Mouse (Mus musculus): ENCODE measurements at regions not wholly inside any gene's neighbourhood (a gene's known extent, or its start where the extent isn't known, plus 50 kb on each side); places are given as distances from the start of the nearest gene placed in this dataset.

GRCm38 (mm10) chr14:47835408-47835807 lies 187.2 kb downstream of the Ktn1 start:
- no peak for TF ChIP-seq EP300 (IDR thresholded peaks at IDR 0.05; ENCODE audit: low read depth)
- no peak for TF ChIP-seq CTCF (IDR thresholded peaks at IDR 0.05; ENCODE audit: low read depth)
- Histone ChIP-seq H3K4me3 (ENCODE audit: insufficient read depth in 1 of 2, low read depth in 2 of 2, low read length in 2 of 2) (no peak overlapping the region), H3K27ac (no peak overlapping the region), H3K4me2 (ENCODE audit: low read depth) (no peak overlapping the region), H3K9me3 (ENCODE audit: control insufficient read depth, low read length) (no peaks in the 10 kb centered on the region), H3K4me1 (replicated peaks; ENCODE audit: control insufficient read depth in 2 of 2, insufficient read depth in 2 of 2, low read length in 1 of 2) (no peaks in the 10 kb centered on the region), H3K9ac (replicated peaks) (no peak overlapping the region), H3K36me3 (replicated peaks; ENCODE audit: control insufficient read depth, insufficient read depth, low read depth) (no peaks in the 10 kb centered on the region), H3K27me3 (ENCODE audit: control insufficient read depth, insufficient read depth, low read length) (no peaks in the 10 kb centered on the region)
- WGBS (ENCODE audit: insufficient replicate concordance), result 59% methylated on average over 4 of the region's 4 CpGs
- ATAC-seq (ENCODE audit: insufficient read depth), result no peak
- DNase-seq (ENCODE audit: low read depth in 3 of 3, low spot score in 3 of 3), result no peak

GRCm38 (mm10) chr14:47839493-47840215 lies 191.4 kb downstream of the Ktn1 start:
- TF ChIP-seq CTCF (IDR thresholded peaks at IDR 0.05; ENCODE audit: low read depth), result no peak
- no peak for TF ChIP-seq EP300 (IDR thresholded peaks at IDR 0.05; ENCODE audit: low read depth)
- Histone ChIP-seq H3K4me3 (ENCODE audit: insufficient read depth in 1 of 2, low read depth in 2 of 2, low read length in 2 of 2) (no peak overlapping the region), H3K9me3 (ENCODE audit: control insufficient read depth, low read length) (no peaks in the 10 kb centered on the region), H3K27me3 (ENCODE audit: control insufficient read depth, insufficient read depth, low read length) (no peaks in the 10 kb centered on the region), H3K4me1 (replicated peaks; ENCODE audit: control insufficient read depth in 2 of 2, insufficient read depth in 2 of 2, low read length in 1 of 2) (no peaks in the 10 kb centered on the region), H3K36me3 (replicated peaks; ENCODE audit: control insufficient read depth, insufficient read depth, low read depth) (no peaks in the 10 kb centered on the region), H3K9ac (replicated peaks) (no peak overlapping the region), H3K4me2 (ENCODE audit: low read depth) (no peak overlapping the region), H3K27ac (no peak overlapping the region)
- WGBS (ENCODE audit: insufficient replicate concordance), result 49% methylated on average over 6 of the region's 6 CpGs
- DNase-seq (ENCODE audit: low read depth in 3 of 3, low spot score in 3 of 3) (no peak), ATAC-seq (ENCODE audit: insufficient read depth) (no peak)

GRCm38 (mm10) chr14:47844366-47844765 lies 196.1 kb downstream of the Ktn1 start:
- WGBS (ENCODE audit: insufficient replicate concordance), result 39% methylated on average over 1 of the region's 1 CpGs
- ATAC-seq (ENCODE audit: insufficient read depth), result no peak
- DNase-seq (ENCODE audit: low read depth in 3 of 3, low spot score in 3 of 3), result no peak

GRCm38 (mm10) chr14:47848861-47849260 lies 200.6 kb downstream of the Ktn1 start:
- no peak overlapping the region for H3K27ac ChIP-seq
- WGBS (ENCODE audit: insufficient replicate concordance), result 68% methylated on average over 4 of the region's 4 CpGs
- H3K4me3 ChIP-seq (ENCODE audit: insufficient read depth in 1 of 2, low read depth in 2 of 2, low read length in 2 of 2), result no peak overlapping the region
- H3K9ac ChIP-seq (replicated peaks), result no peak overlapping the region
- no peaks in the 10 kb centered on the region for H3K27me3 ChIP-seq (ENCODE audit: control insufficient read depth, insufficient read depth, low read length)
- DNase-seq (ENCODE audit: low read depth in 3 of 3, low spot score in 3 of 3) (no peak), ATAC-seq (ENCODE audit: insufficient read depth) (no peak)
- H3K4me1 ChIP-seq (replicated peaks; ENCODE audit: control insufficient read depth in 2 of 2, insufficient read depth in 2 of 2, low read length in 1 of 2), result no peaks in the 10 kb centered on the region
- H3K36me3 ChIP-seq (replicated peaks; ENCODE audit: control insufficient read depth, insufficient read depth, low read depth), result no peaks in the 10 kb centered on the region
- H3K9me3 ChIP-seq (ENCODE audit: control insufficient read depth, low read length), result no peaks in the 10 kb centered on the region
- no peak overlapping the region for H3K4me2 ChIP-seq (ENCODE audit: low read depth)
- TF ChIP-seq EP300 (IDR thresholded peaks at IDR 0.05; ENCODE audit: low read depth) (no peak), CTCF (IDR thresholded peaks at IDR 0.05; ENCODE audit: low read depth) (no peak)

More at GRCm38 (mm10) chr14:47844366-47844765, 196.1 kb downstream of the Ktn1 start:
- TF ChIP-seq EP300 (IDR thresholded peaks at IDR 0.05; ENCODE audit: low read depth) (no peak), CTCF (IDR thresholded peaks at IDR 0.05; ENCODE audit: low read depth) (no peak)
- no peak overlapping the region for H3K4me2 ChIP-seq (ENCODE audit: low read depth)
- H3K4me1 ChIP-seq (replicated peaks; ENCODE audit: control insufficient read depth in 2 of 2, insufficient read depth in 2 of 2, low read length in 1 of 2), result no peaks in the 10 kb centered on the region
- H3K9me3 ChIP-seq (ENCODE audit: control insufficient read depth, low read length), result no peaks in the 10 kb centered on the region
- H3K36me3 ChIP-seq (replicated peaks; ENCODE audit: control insufficient read depth, insufficient read depth, low read depth), result no peaks in the 10 kb centered on the region
- no peak overlapping the region for H3K27ac ChIP-seq
- H3K27me3 ChIP-seq (ENCODE audit: control insufficient read depth, insufficient read depth, low read length), result no peaks in the 10 kb centered on the region
- no peak overlapping the region for H3K9ac ChIP-seq (replicated peaks)
- H3K4me3 ChIP-seq (ENCODE audit: insufficient read depth in 1 of 2, low read depth in 2 of 2, low read length in 2 of 2), result no peak overlapping the region

GRCm38 (mm10) chr14:47856280-47856765 lies 208.1 kb downstream of the Ktn1 start:
- no peak overlapping the region for H3K4me2 ChIP-seq (ENCODE audit: low read depth)
- H3K9ac ChIP-seq (replicated peaks), result no peak overlapping the region
- WGBS (ENCODE audit: insufficient replicate concordance), result 60% methylated on average over 7 of the region's 7 CpGs
- no peak overlapping the region for H3K27ac ChIP-seq
- H3K4me3 ChIP-seq (ENCODE audit: insufficient read depth in 1 of 2, low read depth in 2 of 2, low read length in 2 of 2), result no peak overlapping the region
- H3K27me3 ChIP-seq (ENCODE audit: control insufficient read depth, insufficient read depth, low read length), result no peaks in the 10 kb centered on the region
- DNase-seq (ENCODE audit: low read depth in 3 of 3, low spot score in 3 of 3), result no peak
- H3K4me1 ChIP-seq (replicated peaks; ENCODE audit: control insufficient read depth in 2 of 2, insufficient read depth in 2 of 2, low read length in 1 of 2), result no peaks in the 10 kb centered on the region
- no peaks in the 10 kb centered on the region for H3K36me3 ChIP-seq (replicated peaks; ENCODE audit: control insufficient read depth, insufficient read depth, low read depth)
- no peaks in the 10 kb centered on the region for H3K9me3 ChIP-seq (ENCODE audit: control insufficient read depth, low read length)
- TF ChIP-seq EP300 (IDR thresholded peaks at IDR 0.05; ENCODE audit: low read depth) (no peak), CTCF (IDR thresholded peaks at IDR 0.05; ENCODE audit: low read depth) (no peak)
- no peak for ATAC-seq (ENCODE audit: insufficient read depth)

All from liver, embryonic 14.5 days (tissue).